In the genomic region with DNA sequence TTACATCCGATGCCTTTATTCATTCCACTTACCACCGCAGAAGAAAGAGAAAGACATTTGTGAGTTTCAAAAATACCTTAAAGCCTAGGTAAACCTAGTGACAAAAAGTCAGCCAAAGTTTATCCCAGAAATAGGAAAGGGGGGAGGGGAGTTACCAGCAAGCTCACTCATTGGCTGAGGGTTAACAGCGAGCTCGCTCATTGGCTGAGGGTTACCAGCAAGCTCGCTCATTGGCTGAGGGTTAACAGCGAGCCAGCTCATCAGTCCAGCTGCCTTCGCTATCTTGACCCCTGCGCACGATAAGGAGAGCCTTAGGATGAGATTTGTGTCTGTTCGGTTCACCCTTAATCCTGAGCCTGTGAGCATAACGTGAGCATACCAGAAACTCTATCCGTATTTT, we compare ENCODE assay signal across 10 mouse cellular contexts. TPM values are rescaled to one million over a fixed set of nuclear protein-coding genes. Genes with fewer than 3 reads are reported as not detected.
DNase-seq lines count a peak whose midpoint lies in the region; ATAC-seq and TF ChIP-seq lines count a peak whose summit lies in the region.
"Had no signal": no experiment of that assay in that cellular context is flagged by ENCODE, and none has a peak within 500 bp of the region (broad histone marks: within the 10 kb centered on the region; RNA-seq: fewer than 3 reads in every experiment).

No protein-coding gene starts in this region.

- peak overlapping the region; percentile 31 for H3K4me2 ChIP-seq in kidney, embryonic 15.5 days
- H3K4me2 ChIP-seq in limb, embryonic 14.5 days (replicated peaks; ENCODE audit: low read depth, low read length, severe bottlenecking), result 0 out of 2 replicates have a peak overlapping the region, but pooled peaks have one; percentile 29
- H3K4me2 ChIP-seq in stomach, embryonic 14.5 days (replicated peaks; ENCODE audit: low read depth, low read length), result peak overlapping the region; percentile 21; the same call in 1 of the 2 replicates

- no peak overlapping the region for H3K9ac ChIP-seq in kidney, embryonic 15.5 days
- H3K9ac ChIP-seq in limb, embryonic 14.5 days (ENCODE audit: low read depth, low read length, severe bottlenecking), result no peak overlapping the region
- no peak overlapping the region for H3K9ac ChIP-seq in stomach, embryonic 14.5 days (replicated peaks; ENCODE audit: low read depth, low read length)

- no peaks in the 10 kb centered on the region for H3K9me3 ChIP-seq in kidney, embryonic 15.5 days (replicated peaks)
- H3K9me3 ChIP-seq in forebrain, embryonic 10.5 days, result no peaks in the 10 kb centered on the region
- H3K9me3 ChIP-seq in limb, embryonic 14.5 days (ENCODE audit: control insufficient read depth, low read length), result no peaks in the 10 kb centered on the region
- H3K9me3 ChIP-seq in stomach, embryonic 14.5 days (ENCODE audit: control insufficient read depth, low read depth, low read length), result no peaks in the 10 kb centered on the region
- H3K9me3 ChIP-seq: G1E had no signal

- no peak overlapping the region for H3K27ac ChIP-seq in kidney, embryonic 15.5 days
- H3K27ac ChIP-seq in forebrain, embryonic 10.5 days, result no peak overlapping the region
- no peak overlapping the region for H3K27ac ChIP-seq in limb, embryonic 14.5 days (replicated peaks; ENCODE audit: low read depth, low read length)
- H3K27ac ChIP-seq in stomach, embryonic 14.5 days (ENCODE audit: low read length), result no peak overlapping the region

- 20% methylated on average over 12 of the region's 12 CpGs for WGBS in kidney, embryonic 15.5 days
- WGBS in forebrain, embryonic 10.5 days, result 16% methylated on average over 12 of the region's 12 CpGs
- WGBS in limb, embryonic 14.5 days, result 18% methylated on average over 12 of the region's 12 CpGs
- 21% methylated on average over 12 of the region's 12 CpGs for WGBS in stomach, embryonic 14.5 days

- H3K27me3 ChIP-seq in kidney, embryonic 15.5 days, result no peaks in the 10 kb centered on the region
- H3K27me3 ChIP-seq in forebrain, embryonic 10.5 days (ENCODE audit: poor library complexity, severe bottlenecking), result peaks cover under 1% of the 10 kb centered on the region; the same call in 1 of the 2 replicates
- H3K27me3 ChIP-seq in limb, embryonic 14.5 days (ENCODE audit: control insufficient read depth, insufficient read depth, low read length), result no peaks in the 10 kb centered on the region
- H3K27me3 ChIP-seq in stomach, embryonic 14.5 days (ENCODE audit: control insufficient read depth, insufficient read depth, low read length), result no peaks in the 10 kb centered on the region

- peak; percentile 73; the same call in 1 of the 2 replicates for ATAC-seq in kidney, embryonic 15.5 days (replicated peaks; ENCODE audit: low FRiP score)
- peak; percentile 90 for ATAC-seq in limb, embryonic 14.5 days (ENCODE audit: low FRiP score, low read depth)
- peak; percentile 69; the same call in 1 of the 2 replicates for ATAC-seq in stomach, embryonic 14.5 days (ENCODE audit: insufficient number of reproducible peaks, insufficient read depth, low FRiP score, low read depth)

- no peak overlapping the region for H3K4me3 ChIP-seq in kidney, embryonic 15.5 days (replicated peaks)
- H3K4me3 ChIP-seq in forebrain, embryonic 10.5 days, result peak overlapping the region; percentile 22; the same call in 1 of the 2 replicates
- H3K4me3 ChIP-seq in limb, embryonic 14.5 days (replicated peaks; ENCODE audit: low read length), result no peak overlapping the region
- no peak overlapping the region for H3K4me3 ChIP-seq in stomach, embryonic 14.5 days (ENCODE audit: low read depth, low read length)

- H3K36me3 ChIP-seq in kidney, embryonic 15.5 days, result no peaks in the 10 kb centered on the region
- no peaks in the 10 kb centered on the region for H3K36me3 ChIP-seq in forebrain, embryonic 10.5 days (replicated peaks)
- no peaks in the 10 kb centered on the region for H3K36me3 ChIP-seq in limb, embryonic 14.5 days (ENCODE audit: control insufficient read depth, insufficient read depth, low read length)
- H3K36me3 ChIP-seq in stomach, embryonic 14.5 days (ENCODE audit: control insufficient read depth, insufficient read depth, low read length), result no peaks in the 10 kb centered on the region
- H3K36me3 ChIP-seq: G1E had no signal

- no peak for TF ChIP-seq POLR2A in limb, embryonic 14.5 days (IDR thresholded peaks at IDR 0.05; ENCODE audit: borderline replicate concordance, extremely low read depth, insufficient read depth, insufficient read length)

- intact Hi-C loops in left cerebral cortex, postnatal 25 days (cut with DNase I), result no loop called here

- no peaks in the 10 kb centered on the region for H3K4me1 ChIP-seq in kidney, embryonic 15.5 days
- H3K4me1 ChIP-seq in forebrain, embryonic 10.5 days, result peaks cover 6% of the 10 kb centered on the region; the same call in 1 of the 2 replicates
- H3K4me1 ChIP-seq in limb, embryonic 14.5 days (ENCODE audit: control insufficient read depth, insufficient read depth, low read length), result peaks cover 5% of the 10 kb centered on the region; the same call in 1 of the 2 replicates
- no peaks in the 10 kb centered on the region; the same call in 1 of the 2 replicates for H3K4me1 ChIP-seq in stomach, embryonic 14.5 days (ENCODE audit: control insufficient read depth, insufficient read depth, low read length)

- no peak for DNase-seq in kidney, postnatal 36 days
- peak; percentile 48 for DNase-seq in forebrain, embryonic 10.5 days (ENCODE audit: extremely low spot score, low spot score)
- DNase-seq in limb, embryonic 14.5 days (ENCODE audit: low spot score), result peak; percentile 42
- no peak for DNase-seq in urinary bladder, postnatal 25 days (ENCODE audit: low spot score)
- no peak for DNase-seq in left cerebral cortex, postnatal 25 days (ENCODE audit: low spot score in 2 of 2)
- DNase-seq in urinary bladder, adult 18-20 months (ENCODE audit: low spot score in 2 of 2), result no peak
- DNase-seq: cerebellum, adult 9-11 months had no signal

RNA-seq across cellular contexts. Expression of gene Myo1b, which starts 6.9 kb away (rescaled TPM):
- 72.4 and 77.0 TPM in 2 replicates for polyA plus RNA-seq in kidney, embryonic 15.5 days (2015; fragmentation: Nextera tagmentation; extraction: Ambion mirVana)
- 77.5 and 82.0 TPM in 2 replicates for polyA plus RNA-seq in forebrain, embryonic 10.5 days (2016; fragmentation: Nextera tagmentation; extraction: Ambion mirVana)
- 47.8 and 53.5 TPM in 2 replicates for polyA plus RNA-seq in limb, embryonic 14.5 days (2012; rRNA removed)
- 107 and 113 TPM in 2 replicates for polyA plus RNA-seq in limb, embryonic 14.5 days (2014; fragmentation: Nextera tagmentation; extraction: Ambion mirVana)
- polyA plus RNA-seq in stomach, embryonic 14.5 days (2014; fragmentation: Nextera tagmentation; extraction: Ambion mirVana), result 107 and 108 TPM in 2 replicates
- 10 to 100 TPM; 39.6 to 45.9 TPM for total RNA-seq in left cerebral cortex, postnatal 25 days (2021)
- polyA plus RNA-seq: G1E had no signal

Comparison
In these comparisons a context has a peak if more than half of its experiments do, and no peak if none do; other contexts are left out.
1. DNase-seq: peak in forebrain, embryonic 10.5 days (single experiment) and limb, embryonic 14.5 days (single experiment); none in kidney, postnatal 36 days (0 of 2), urinary bladder, postnatal 25 days (single experiment), left cerebral cortex, postnatal 25 days (0 of 2) and urinary bladder, adult 18-20 months (0 of 2).
2. Peak in every context shown above with its lines, with median percentiles within 50 percentile points of each other: ATAC-seq and H3K4me2 ChIP-seq.